ENCODE assay signal across 18 mouse cellular contexts in the genomic region with DNA sequence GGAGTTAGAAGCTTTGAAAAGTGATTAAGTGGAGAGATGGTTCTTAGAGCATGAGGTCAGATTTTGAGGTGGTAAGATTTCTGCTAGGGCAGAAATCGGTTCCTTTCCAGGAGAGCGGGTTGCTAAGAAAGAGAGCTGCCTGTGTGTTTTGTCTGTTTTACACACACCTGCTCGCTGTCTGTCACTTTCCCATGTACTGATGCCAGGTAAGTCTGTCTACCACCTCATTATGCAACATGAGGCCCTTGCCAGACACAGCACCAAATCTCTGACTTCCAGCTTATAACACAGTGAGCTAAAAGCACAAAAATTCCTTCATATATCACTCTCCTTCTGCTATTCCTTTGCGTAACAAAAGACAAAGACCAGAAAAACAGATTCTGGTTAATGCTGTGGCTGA.
"Had no signal": no experiment of that assay in that cellular context is flagged by ENCODE, and none has a peak within 500 bp of the region (broad histone marks: within the 10 kb centered on the region; RNA-seq: fewer than 3 reads in every experiment).

No protein-coding gene starts in this region.

- H3K27ac ChIP-seq: liver, embryonic 14.5 days; macrophage; midbrain, embryonic 12.5 days; midbrain, embryonic 15.5 days; neural tube, embryonic 12.5 days; neural tube, embryonic 15.5 days; stomach, embryonic 15.5 days had no signal

- H3K36me3 ChIP-seq: midbrain, embryonic 12.5 days; midbrain, embryonic 15.5 days; neural tube, embryonic 12.5 days; neural tube, embryonic 15.5 days; stomach, embryonic 15.5 days had no signal

- H3K4me3 ChIP-seq: midbrain, embryonic 12.5 days; midbrain, embryonic 15.5 days; neural tube, embryonic 12.5 days; neural tube, embryonic 15.5 days; stomach, embryonic 15.5 days had no signal

- H3K9me3 ChIP-seq: midbrain, embryonic 12.5 days; midbrain, embryonic 15.5 days; neural tube, embryonic 12.5 days; neural tube, embryonic 15.5 days; stomach, embryonic 15.5 days had no signal

- H3K27me3 ChIP-seq: midbrain, embryonic 15.5 days; neural tube, embryonic 12.5 days; neural tube, embryonic 15.5 days; stomach, embryonic 15.5 days had no signal

- DNase-seq: kidney, postnatal 14 days; kidney, postnatal 4 days; left cerebral cortex, postnatal 4 days; liver, postnatal 0 days; lung, embryonic 14.5 days; right cerebral cortex, adult 18-20 months; right cerebral cortex, postnatal 14 days; right cerebral cortex, postnatal 4 days; thymus, postnatal 25 days had no signal

- H3K4me2 ChIP-seq: liver, embryonic 11.5 days; lung, embryonic 14.5 days; midbrain, embryonic 12.5 days; midbrain, embryonic 15.5 days; neural tube, embryonic 12.5 days; neural tube, embryonic 15.5 days; stomach, embryonic 15.5 days had no signal

- H3K4me1 ChIP-seq: midbrain, embryonic 15.5 days; neural tube, embryonic 12.5 days; stomach, embryonic 15.5 days had no signal

- ATAC-seq: liver, postnatal 0 days; lung, postnatal 0 days had no signal

- H3K9ac ChIP-seq: liver, embryonic 14.5 days; liver, postnatal 0 days; lung, embryonic 14.5 days; midbrain, embryonic 12.5 days; midbrain, embryonic 15.5 days; neural tube, embryonic 12.5 days; neural tube, embryonic 15.5 days; stomach, embryonic 15.5 days had no signal
